Mouse (Mus musculus): Measurements from ENCODE around the gene Lrsam1. TPM values are rescaled to one million over a fixed set of nuclear protein-coding genes. Genes with fewer than 3 reads are reported as not detected.
A peak's percentile ranks its signal among the peaks of the same experiment; 100 is the strongest.

Gene Lrsam1
- polyA plus RNA-seq, 1 experiment from 2014 or later = 24.7 TPM

DNA sequence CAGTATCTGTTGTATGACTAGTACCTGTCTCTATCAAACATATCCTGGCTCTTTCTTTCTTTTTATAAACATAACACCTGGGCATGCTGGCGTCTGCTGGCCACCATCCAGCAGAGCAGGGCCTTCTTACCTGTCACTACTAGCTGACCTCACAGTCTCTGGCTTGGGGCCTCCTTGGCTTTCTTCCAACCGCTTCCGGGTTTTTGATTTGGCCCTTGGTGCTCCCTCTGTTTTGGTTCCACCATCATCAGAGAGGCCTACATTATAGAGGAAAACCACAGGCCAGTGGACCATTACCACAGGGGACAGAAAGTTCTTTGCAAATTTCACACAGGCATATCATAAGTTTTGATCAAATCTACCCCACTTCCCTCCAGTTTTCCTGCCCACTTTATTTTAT lies 28.0 kb upstream of the Lrsam1 start:
- no peak for ATAC-seq
- H3K4me2 ChIP-seq (ENCODE audit: low read length) = no peak overlapping the region
- 77% methylated on average over 3 of the region's 3 CpGs for WGBS
- H3K4me3 ChIP-seq (ENCODE audit: low read depth, low read length) = no peak overlapping the region
- no peak overlapping the region for H3K9ac ChIP-seq (ENCODE audit: low read depth, low read length)
- H3K27me3 ChIP-seq (ENCODE audit: control insufficient read depth, insufficient read depth, low read depth, low read length) = no peaks in the 10 kb centered on the region
- peaks cover 23% of the 10 kb centered on the region for H3K36me3 ChIP-seq (ENCODE audit: control insufficient read depth, insufficient read depth, low read length)
- no peak overlapping the region for H3K27ac ChIP-seq (ENCODE audit: low read length)
- no peaks in the 10 kb centered on the region for H3K4me1 ChIP-seq (ENCODE audit: control insufficient read depth, insufficient read depth, low read length)
- no peaks in the 10 kb centered on the region for H3K9me3 ChIP-seq (replicated peaks; ENCODE audit: control insufficient read depth, low read length, poor library complexity, severe bottlenecking)

DNA sequence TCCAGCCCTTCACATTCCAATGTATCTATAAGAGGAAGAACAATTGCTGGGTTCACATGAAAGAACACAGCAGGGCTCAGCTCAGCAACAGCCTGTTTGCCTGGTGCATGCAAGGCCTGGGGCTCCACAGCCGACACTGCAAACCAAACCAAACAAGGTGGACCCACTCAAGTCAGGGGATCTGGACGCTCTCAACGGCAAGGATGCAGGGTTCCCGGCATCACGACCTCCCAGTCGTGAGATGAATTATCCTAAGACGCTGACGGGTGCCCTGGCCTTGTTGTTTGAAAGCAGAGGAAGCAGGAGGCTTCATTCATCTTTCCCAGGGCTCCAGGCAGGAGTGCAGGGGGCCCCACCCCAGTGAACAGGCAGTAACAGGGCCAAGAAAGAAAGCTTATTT lies 24.4 kb upstream of the Lrsam1 start:
- Histone ChIP-seq H3K4me1 (ENCODE audit: control insufficient read depth, insufficient read depth, low read length) (peaks cover 10% of the 10 kb centered on the region), H3K9me3 (replicated peaks; ENCODE audit: control insufficient read depth, low read length, poor library complexity, severe bottlenecking) (no peaks in the 10 kb centered on the region)

DNA sequence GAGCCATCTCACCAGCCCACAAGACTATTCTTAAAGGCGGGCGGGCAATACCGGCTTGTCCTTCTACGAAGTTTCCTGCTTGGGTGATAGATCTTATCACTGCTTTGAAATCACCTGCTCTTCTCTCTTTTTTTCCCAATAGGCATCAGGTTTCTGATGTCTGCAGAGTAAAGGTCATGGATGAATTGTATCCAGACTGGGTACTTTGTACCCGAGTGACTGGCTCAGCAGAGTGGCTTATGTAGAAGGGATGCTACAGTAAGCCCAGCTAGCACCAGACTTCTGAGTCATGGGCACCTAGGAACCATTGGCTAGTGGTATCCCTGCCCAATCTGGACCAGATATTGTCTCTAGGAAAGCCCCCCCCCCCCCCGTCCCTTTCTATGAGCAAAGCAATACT lies 22.2 kb upstream of the Lrsam1 start:
- WGBS = 58% methylated on average over 6 of the region's 6 CpGs
- no peak overlapping the region for H3K9ac ChIP-seq (ENCODE audit: low read depth, low read length)
- no peak for ATAC-seq
- H3K27me3 ChIP-seq (ENCODE audit: control insufficient read depth, insufficient read depth, low read depth, low read length) = no peaks in the 10 kb centered on the region
- peaks cover 9% of the 10 kb centered on the region for H3K36me3 ChIP-seq (ENCODE audit: control insufficient read depth, insufficient read depth, low read length)
- H3K4me3 ChIP-seq (ENCODE audit: low read depth, low read length) = no peak overlapping the region
- no peak overlapping the region for H3K4me2 ChIP-seq (ENCODE audit: low read length)
- H3K27ac ChIP-seq (ENCODE audit: low read length) = no peak overlapping the region
- peaks cover 16% of the 10 kb centered on the region for H3K4me1 ChIP-seq (ENCODE audit: control insufficient read depth, insufficient read depth, low read length)
- H3K9me3 ChIP-seq (replicated peaks; ENCODE audit: control insufficient read depth, low read length, poor library complexity, severe bottlenecking) = no peaks in the 10 kb centered on the region

More for the DNA sequence above, 24.4 kb upstream of the Lrsam1 start:
- peaks cover 12% of the 10 kb centered on the region for H3K36me3 ChIP-seq (ENCODE audit: control insufficient read depth, insufficient read depth, low read length)
- H3K9ac ChIP-seq (ENCODE audit: low read depth, low read length) = no peak overlapping the region
- no peak overlapping the region for H3K27ac ChIP-seq (ENCODE audit: low read length)
- no peaks in the 10 kb centered on the region for H3K27me3 ChIP-seq (ENCODE audit: control insufficient read depth, insufficient read depth, low read depth, low read length)
- ATAC-seq = no peak
- WGBS = 62% methylated on average over 8 of the region's 8 CpGs
- H3K4me2 ChIP-seq (ENCODE audit: low read length) = no peak overlapping the region
- H3K4me3 ChIP-seq (ENCODE audit: low read depth, low read length) = no peak overlapping the region

DNA sequence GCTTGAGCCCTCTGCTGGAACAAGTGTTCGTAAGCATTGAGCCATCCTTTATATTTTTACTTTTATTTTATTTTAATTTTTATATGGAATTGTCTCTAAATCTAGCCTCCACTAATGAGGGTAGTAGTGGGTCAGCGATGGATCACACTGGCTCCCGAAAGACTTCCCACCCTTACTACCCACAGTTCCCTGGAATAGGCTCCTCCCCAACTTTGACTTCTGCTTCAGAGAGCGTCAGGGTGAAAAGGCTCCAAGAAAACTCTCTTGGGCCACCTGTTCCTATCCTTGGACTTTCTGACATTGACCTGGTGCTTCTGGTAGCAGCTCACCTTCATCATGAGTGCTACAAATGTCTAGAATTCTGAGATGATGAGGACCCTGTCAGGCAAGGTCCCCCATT lies 21.3 kb upstream of the Lrsam1 start:
- no peaks in the 10 kb centered on the region for H3K9me3 ChIP-seq (replicated peaks; ENCODE audit: control insufficient read depth, low read length, poor library complexity, severe bottlenecking)
- H3K36me3 ChIP-seq (ENCODE audit: control insufficient read depth, insufficient read depth, low read length) = peaks cover 9% of the 10 kb centered on the region
- H3K4me3 ChIP-seq (ENCODE audit: low read depth, low read length) = peak overlapping the region; percentile 91; the same call in 1 of the 2 replicates
- H3K4me2 ChIP-seq (ENCODE audit: low read length) = peak overlapping the region; percentile 99
- H3K9ac ChIP-seq (ENCODE audit: low read depth, low read length) = no peak overlapping the region
- no peak for ATAC-seq
- no peak overlapping the region for H3K27ac ChIP-seq (ENCODE audit: low read length)
- H3K27me3 ChIP-seq (ENCODE audit: control insufficient read depth, insufficient read depth, low read depth, low read length) = no peaks in the 10 kb centered on the region
- 7% methylated on average over 4 of the region's 4 CpGs for WGBS
- peaks cover 16% of the 10 kb centered on the region for H3K4me1 ChIP-seq (ENCODE audit: control insufficient read depth, insufficient read depth, low read length)

DNA sequence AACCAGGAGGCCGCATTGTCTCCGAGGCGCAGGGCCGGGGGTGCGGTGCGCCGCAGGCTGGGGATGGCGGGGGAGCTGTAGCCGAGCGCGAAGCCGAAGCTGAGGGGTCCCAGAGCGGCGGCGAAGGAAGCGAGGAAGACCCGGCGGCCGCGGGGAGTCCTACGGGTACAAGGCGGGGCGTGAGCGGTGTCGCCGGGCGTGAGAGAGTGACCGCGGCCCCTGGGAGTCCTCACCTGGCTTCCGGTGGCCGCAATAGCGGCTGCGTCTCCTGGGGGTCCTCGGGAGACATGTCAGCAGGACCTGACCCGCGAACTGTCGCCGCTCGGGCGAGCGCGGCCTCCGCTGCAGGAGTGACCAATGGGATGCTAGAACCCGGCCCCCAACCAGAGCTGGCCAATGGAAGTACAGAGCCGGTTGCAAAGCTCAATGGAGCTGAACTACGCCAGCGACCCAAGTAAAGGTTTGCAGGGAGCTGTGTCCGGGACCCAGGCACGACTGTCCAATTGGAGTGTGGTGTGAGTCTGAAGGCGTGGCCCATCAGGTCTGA lies 20.4 kb upstream of the Lrsam1 start, which contains the start of gene Slc2a8:
Gene Slc2a8, minus strand, starts transcription at position 359 of the 547 bp plus-strand sequence.
- peak; percentile 98 for ATAC-seq
- WGBS = 0% methylated on average over 44 of the region's 50 CpGs

DNA sequence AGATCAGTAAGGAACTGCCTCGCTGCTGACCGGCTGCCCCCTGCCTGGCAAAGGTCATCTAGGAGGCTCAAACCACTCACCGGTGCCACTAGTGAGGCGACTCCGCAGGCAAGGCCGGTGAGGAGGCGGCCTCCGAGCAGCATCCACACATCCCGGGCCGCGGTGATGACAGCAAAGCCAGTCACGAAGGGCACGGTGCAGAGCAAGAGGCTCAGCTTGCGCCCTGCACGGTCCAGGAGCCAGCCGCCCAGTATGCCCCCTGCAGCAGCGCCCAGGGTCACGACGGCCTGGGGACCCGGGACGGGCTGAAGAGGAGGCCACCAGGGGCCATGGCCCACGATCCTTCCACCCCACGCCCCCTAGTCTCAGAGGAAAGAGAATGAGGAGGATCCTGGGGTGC lies 19.9 kb upstream of the Lrsam1 start:
- Histone ChIP-seq H3K27ac (ENCODE audit: low read length) (peak overlapping the region; percentile 69), H3K9me3 (replicated peaks; ENCODE audit: control insufficient read depth, low read length, poor library complexity, severe bottlenecking) (no peaks in the 10 kb centered on the region), H3K4me2 (ENCODE audit: low read length) (peak overlapping the region; percentile 99), H3K4me1 (ENCODE audit: control insufficient read depth, insufficient read depth, low read length) (peaks cover 18% of the 10 kb centered on the region), H3K36me3 (ENCODE audit: control insufficient read depth, insufficient read depth, low read length) (peaks cover 5% of the 10 kb centered on the region; the same call in 1 of the 2 replicates), H3K9ac (ENCODE audit: low read depth, low read length) (peak overlapping the region; percentile 95), H3K4me3 (ENCODE audit: low read depth, low read length) (peak overlapping the region; percentile 91), H3K27me3 (ENCODE audit: control insufficient read depth, insufficient read depth, low read depth, low read length) (no peaks in the 10 kb centered on the region)
- peak; percentile 43 for ATAC-seq
- WGBS = 1% methylated on average over 22 of the region's 23 CpGs

More for the DNA sequence above, 20.4 kb upstream of the Lrsam1 start, which contains the start of gene Slc2a8:
- peak within 1 kb of the TSS; percentile 91 for H3K4me3 ChIP-seq (ENCODE audit: low read depth, low read length)
- H3K4me1 ChIP-seq (ENCODE audit: control insufficient read depth, insufficient read depth, low read length) = peaks cover 18% of the 10 kb centered on the region
- H3K27ac ChIP-seq (ENCODE audit: low read length) = peak within 1 kb of the TSS; percentile 69
- peak within 1 kb of the TSS; percentile 95 for H3K9ac ChIP-seq (ENCODE audit: low read depth, low read length)
- H3K36me3 ChIP-seq (ENCODE audit: control insufficient read depth, insufficient read depth, low read length) = peaks cover 6% of the 10 kb centered on the region
- H3K4me2 ChIP-seq (ENCODE audit: low read length) = peak within 1 kb of the TSS; percentile 99
- no peaks in the 10 kb centered on the region for H3K9me3 ChIP-seq (replicated peaks; ENCODE audit: control insufficient read depth, low read length, poor library complexity, severe bottlenecking)
- H3K27me3 ChIP-seq (ENCODE audit: control insufficient read depth, insufficient read depth, low read depth, low read length) = no peaks in the 10 kb centered on the region

DNA sequence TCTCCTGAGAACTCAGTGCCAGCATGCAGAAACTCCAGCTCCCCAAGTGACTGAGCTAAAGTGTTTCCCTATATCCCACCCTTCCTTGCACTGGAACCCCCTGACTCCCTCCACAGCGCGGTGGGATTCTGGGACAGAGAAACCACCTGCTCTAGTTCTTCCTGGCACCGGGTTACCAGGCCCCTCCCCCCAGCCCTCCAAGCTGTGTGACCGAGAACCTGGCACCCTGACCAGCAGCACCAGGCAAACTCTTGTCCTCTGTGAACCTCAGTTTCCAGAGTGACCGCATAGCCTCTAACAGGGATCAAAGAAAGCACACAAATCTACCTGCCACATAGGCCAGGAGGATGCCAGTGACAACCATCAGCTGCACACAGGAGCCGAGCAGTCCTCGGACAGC lies 18.3 kb upstream of the Lrsam1 start:
- ATAC-seq = no peak
- no peak overlapping the region for H3K27ac ChIP-seq (ENCODE audit: low read length)
- peaks cover 18% of the 10 kb centered on the region for H3K4me1 ChIP-seq (ENCODE audit: control insufficient read depth, insufficient read depth, low read length)
- WGBS = 93% methylated on average over 7 of the region's 7 CpGs
- peaks cover 8% of the 10 kb centered on the region; the same call in 1 of the 2 replicates for H3K36me3 ChIP-seq (ENCODE audit: control insufficient read depth, insufficient read depth, low read length)
- no peak overlapping the region for H3K4me2 ChIP-seq (ENCODE audit: low read length)
- H3K9me3 ChIP-seq (replicated peaks; ENCODE audit: control insufficient read depth, low read length, poor library complexity, severe bottlenecking) = no peaks in the 10 kb centered on the region
- H3K9ac ChIP-seq (ENCODE audit: low read depth, low read length) = no peak overlapping the region
- no peaks in the 10 kb centered on the region for H3K27me3 ChIP-seq (ENCODE audit: control insufficient read depth, insufficient read depth, low read depth, low read length)
- H3K4me3 ChIP-seq (ENCODE audit: low read depth, low read length) = no peak overlapping the region

DNA sequence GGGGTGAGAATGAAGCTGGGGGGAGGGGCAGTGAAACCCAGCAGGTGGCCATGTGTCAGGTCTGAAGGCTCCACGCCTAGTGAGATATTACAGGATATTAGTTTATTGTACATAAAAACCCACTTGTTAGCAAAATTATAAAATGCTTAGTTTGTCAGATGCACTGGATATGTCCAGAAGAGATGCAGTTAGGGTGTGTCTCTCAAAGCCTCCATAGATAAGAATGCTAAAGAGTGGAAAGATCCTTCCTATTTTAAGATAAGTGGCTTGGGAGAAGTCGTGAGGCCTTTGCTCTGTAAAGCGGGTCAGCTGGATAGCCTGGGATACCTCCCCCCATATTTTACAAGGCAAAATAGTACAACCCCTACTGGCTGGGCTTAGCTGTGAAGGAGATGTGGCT lies 17.3 kb upstream of the Lrsam1 start:
- no peak overlapping the region for H3K4me3 ChIP-seq (ENCODE audit: low read depth, low read length)
- H3K4me2 ChIP-seq (ENCODE audit: low read length) = no peak overlapping the region
- H3K36me3 ChIP-seq (ENCODE audit: control insufficient read depth, insufficient read depth, low read length) = peaks cover 16% of the 10 kb centered on the region; the same call in 1 of the 2 replicates
- no peak overlapping the region for H3K27ac ChIP-seq (ENCODE audit: low read length)
- no peaks in the 10 kb centered on the region for H3K9me3 ChIP-seq (replicated peaks; ENCODE audit: control insufficient read depth, low read length, poor library complexity, severe bottlenecking)
- peaks cover 18% of the 10 kb centered on the region for H3K4me1 ChIP-seq (ENCODE audit: control insufficient read depth, insufficient read depth, low read length)
- no peak overlapping the region for H3K9ac ChIP-seq (ENCODE audit: low read depth, low read length)
- H3K27me3 ChIP-seq (ENCODE audit: control insufficient read depth, insufficient read depth, low read depth, low read length) = no peaks in the 10 kb centered on the region
- ATAC-seq = no peak
- WGBS = 78% methylated on average over 3 of the region's 3 CpGs

DNA sequence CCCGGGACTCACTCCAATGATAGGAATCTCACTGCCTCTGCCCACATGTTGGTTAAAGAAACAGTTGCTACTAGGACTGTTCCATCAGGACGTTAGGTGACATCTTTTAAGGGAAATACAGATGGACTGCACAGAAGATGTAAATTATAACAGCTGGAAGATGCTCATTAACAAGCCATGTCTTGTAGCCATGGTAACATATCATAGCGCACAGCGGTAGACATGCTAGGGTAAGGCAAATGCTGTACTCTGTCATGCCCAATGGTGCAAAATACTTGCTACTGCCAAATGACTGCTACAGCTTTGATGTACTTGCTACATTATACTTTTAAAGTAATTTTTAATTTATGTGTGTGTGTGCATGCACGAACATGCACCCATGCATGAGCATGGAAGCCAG lies 15.7 kb upstream of the Lrsam1 start:
- H3K9ac ChIP-seq (ENCODE audit: low read depth, low read length) = no peak overlapping the region
- no peak overlapping the region for H3K4me3 ChIP-seq (ENCODE audit: low read depth, low read length)
- no peak for ATAC-seq
- peaks cover 12% of the 10 kb centered on the region for H3K4me1 ChIP-seq (ENCODE audit: control insufficient read depth, insufficient read depth, low read length)
- H3K27ac ChIP-seq (ENCODE audit: low read length) = no peak overlapping the region
- H3K36me3 ChIP-seq (ENCODE audit: control insufficient read depth, insufficient read depth, low read length) = peaks cover 20% of the 10 kb centered on the region
- H3K9me3 ChIP-seq (replicated peaks; ENCODE audit: control insufficient read depth, low read length, poor library complexity, severe bottlenecking) = no peaks in the 10 kb centered on the region
- no peaks in the 10 kb centered on the region for H3K27me3 ChIP-seq (ENCODE audit: control insufficient read depth, insufficient read depth, low read depth, low read length)
- no peak overlapping the region for H3K4me2 ChIP-seq (ENCODE audit: low read length)
- WGBS = 71% methylated on average over 5 of the region's 5 CpGs
